Mouse (Mus musculus): ENCODE data around the gene Sphk1.

- TF ChIP-seq CTCF (IDR thresholded peaks at IDR 0.05; ENCODE audit: low read depth) (no peak), EP300 (IDR thresholded peaks at IDR 0.05; ENCODE audit: low read depth) (no peak)
Measured at GRCm38 (mm10) chr11:116548780-116549179, 18.1 kb downstream of the Sphk1 start.
